Mouse (Mus musculus) liver, embryonic 14.5 days (tissue): ENCODE results near the gene Tulp3.

Experiments
- CTCF ChIP-seq: IDR thresholded peaks from 2 replicates; pipeline ENCODE4 v1.5.1; 2016; ENCODE audit warnings: antibody characterized with exemption, low read depth, control low read depth
- EP300 ChIP-seq: IDR thresholded peaks from 2 replicates; pipeline ENCODE4 v1.6.1; 2016; ENCODE audit warnings: antibody characterized with exemption, low read depth

GRCm38 (mm10) chr6:128366466-128366865 lies 10.8 kb upstream of the Tulp3 start:
- TF ChIP-seq CTCF = no peak
- no peak for TF ChIP-seq EP300
